Mouse (Mus musculus): ENCODE results near the gene Arhgap18. TPM values are rescaled to one million over a fixed set of nuclear protein-coding genes. Genes with fewer than 3 reads are reported as not detected.

Gene Arhgap18
- polyA plus RNA-seq, 2 experiments: 14.2 to 24.3 TPM

GRCm38 (mm10) chr10:26759469-26759868 lies 6.2 kb downstream of the Arhgap18 start:
- no peak for DNase-seq (ENCODE audit: low spot score)
- Histone ChIP-seq H3K4me1 (ENCODE audit: control insufficient read depth, insufficient read depth, low read length) (no peaks in the 10 kb centered on the region), H3K4me2 (replicated peaks; ENCODE audit: low read depth, low read length, severe bottlenecking) (no peak overlapping the region), H3K4me3 (replicated peaks; ENCODE audit: low read length) (no peak overlapping the region), H3K27me3 (ENCODE audit: control insufficient read depth, insufficient read depth, low read length) (no peaks in the 10 kb centered on the region), H3K9ac (ENCODE audit: low read depth, low read length, severe bottlenecking) (no peak overlapping the region), H3K27ac (replicated peaks; ENCODE audit: low read depth, low read length) (no peak overlapping the region), H3K36me3 (ENCODE audit: control insufficient read depth, insufficient read depth, low read length) (no peaks in the 10 kb centered on the region), H3K9me3 (ENCODE audit: control insufficient read depth, low read length) (no peaks in the 10 kb centered on the region)
- ATAC-seq (ENCODE audit: low FRiP score, low read depth): no peak
- 23% methylated on average over 6 of the region's 6 CpGs for WGBS
- no peak for TF ChIP-seq POLR2A (IDR thresholded peaks at IDR 0.05; ENCODE audit: borderline replicate concordance, extremely low read depth, insufficient read depth, insufficient read length)

DNA sequence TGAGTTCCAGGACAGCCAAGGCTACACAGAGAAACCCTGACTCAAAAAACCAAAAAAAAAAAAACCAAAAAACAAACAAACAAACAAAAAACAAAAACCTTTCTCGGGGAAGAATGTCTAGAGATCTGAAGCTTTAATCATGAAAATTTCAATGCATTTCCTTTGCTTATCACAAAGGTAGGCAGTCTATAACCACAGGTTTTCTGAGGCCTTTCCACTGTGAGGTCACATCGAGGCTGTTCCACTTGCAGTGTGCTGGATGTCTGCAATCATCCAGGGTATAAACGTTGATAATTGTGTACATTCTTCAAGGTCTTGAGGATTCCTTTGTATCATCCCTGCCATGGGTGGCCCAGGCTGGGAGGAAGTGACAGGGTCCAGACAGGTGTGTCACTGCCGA lies 7.9 kb downstream of the Arhgap18 start:
- no peak for ATAC-seq (ENCODE audit: low FRiP score, low read depth)
- Histone ChIP-seq H3K27ac (replicated peaks; ENCODE audit: low read depth, low read length) (no peak overlapping the region), H3K9ac (ENCODE audit: low read depth, low read length, severe bottlenecking) (no peak overlapping the region), H3K36me3 (ENCODE audit: control insufficient read depth, insufficient read depth, low read length) (no peaks in the 10 kb centered on the region), H3K4me1 (ENCODE audit: control insufficient read depth, insufficient read depth, low read length) (no peaks in the 10 kb centered on the region), H3K9me3 (ENCODE audit: control insufficient read depth, low read length) (no peaks in the 10 kb centered on the region), H3K4me2 (replicated peaks; ENCODE audit: low read depth, low read length, severe bottlenecking) (no peak overlapping the region), H3K4me3 (replicated peaks; ENCODE audit: low read length) (no peak overlapping the region), H3K27me3 (ENCODE audit: control insufficient read depth, insufficient read depth, low read length) (no peaks in the 10 kb centered on the region)
- TF ChIP-seq POLR2A (IDR thresholded peaks at IDR 0.05; ENCODE audit: borderline replicate concordance, extremely low read depth, insufficient read depth, insufficient read length): no peak
- DNase-seq (ENCODE audit: low spot score): no peak
- WGBS: 95% methylated on average over 4 of the region's 4 CpGs

DNA sequence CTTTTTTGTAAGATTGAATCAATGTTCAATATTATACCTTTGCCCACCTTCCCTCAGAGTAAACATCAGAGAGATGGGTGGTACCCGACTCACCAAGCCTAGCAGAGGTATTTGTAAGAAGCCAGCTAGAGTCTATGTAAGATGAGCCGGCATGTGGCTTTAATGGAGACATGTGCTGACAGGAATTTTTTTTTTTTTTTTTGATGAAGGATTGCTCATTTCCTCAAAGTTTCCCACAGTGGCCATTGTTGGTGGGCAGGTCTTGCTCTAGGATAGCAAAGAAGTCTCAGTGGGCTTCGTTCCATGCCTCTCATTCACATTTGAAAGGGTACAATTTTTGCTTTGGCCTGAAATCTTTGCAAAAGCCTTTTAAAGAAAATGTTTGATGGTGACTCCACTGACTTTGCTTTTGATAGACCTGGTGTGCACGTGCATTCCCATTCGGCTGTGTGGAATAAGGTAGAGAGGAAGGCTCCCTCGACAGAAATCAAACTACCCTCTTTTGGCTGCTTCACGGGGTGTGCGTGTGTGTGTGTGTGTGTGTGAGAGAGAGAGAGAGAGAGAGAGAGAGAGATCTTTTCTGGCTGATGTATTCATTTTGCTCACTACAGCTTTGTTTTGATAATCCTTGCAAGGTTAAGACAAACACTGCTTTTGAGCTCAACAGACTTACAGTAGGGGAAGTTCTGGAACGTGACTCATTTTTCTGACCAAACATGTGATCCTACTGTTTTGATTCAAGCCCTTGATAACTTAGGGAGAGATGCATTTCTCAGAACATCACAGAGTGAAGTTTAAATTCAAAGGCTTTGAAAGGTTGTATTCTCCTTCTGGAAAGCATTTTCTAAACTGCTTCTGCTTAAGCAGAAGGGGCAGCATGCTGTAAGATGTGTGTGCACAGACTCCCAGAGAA lies 9.0 kb downstream of the Arhgap18 start:
- DNase-seq (ENCODE audit: low spot score) (no peak), ATAC-seq (ENCODE audit: low FRiP score, low read depth) (no peak)
- Histone ChIP-seq H3K9ac (ENCODE audit: low read depth, low read length, severe bottlenecking) (no peak overlapping the region), H3K27me3 (ENCODE audit: control insufficient read depth, insufficient read depth, low read length) (no peaks in the 10 kb centered on the region), H3K36me3 (ENCODE audit: control insufficient read depth, insufficient read depth, low read length) (no peaks in the 10 kb centered on the region), H3K4me1 (ENCODE audit: control insufficient read depth, insufficient read depth, low read length) (no peaks in the 10 kb centered on the region), H3K9me3 (ENCODE audit: control insufficient read depth, low read length) (no peaks in the 10 kb centered on the region), H3K27ac (replicated peaks; ENCODE audit: low read depth, low read length) (no peak overlapping the region), H3K4me3 (replicated peaks; ENCODE audit: low read length) (no peak overlapping the region), H3K4me2 (replicated peaks; ENCODE audit: low read depth, low read length, severe bottlenecking) (no peak overlapping the region)
- 56% methylated on average over 9 of the region's 9 CpGs for WGBS
- TF ChIP-seq POLR2A (IDR thresholded peaks at IDR 0.05; ENCODE audit: borderline replicate concordance, extremely low read depth, insufficient read depth, insufficient read length): no peak

DNA sequence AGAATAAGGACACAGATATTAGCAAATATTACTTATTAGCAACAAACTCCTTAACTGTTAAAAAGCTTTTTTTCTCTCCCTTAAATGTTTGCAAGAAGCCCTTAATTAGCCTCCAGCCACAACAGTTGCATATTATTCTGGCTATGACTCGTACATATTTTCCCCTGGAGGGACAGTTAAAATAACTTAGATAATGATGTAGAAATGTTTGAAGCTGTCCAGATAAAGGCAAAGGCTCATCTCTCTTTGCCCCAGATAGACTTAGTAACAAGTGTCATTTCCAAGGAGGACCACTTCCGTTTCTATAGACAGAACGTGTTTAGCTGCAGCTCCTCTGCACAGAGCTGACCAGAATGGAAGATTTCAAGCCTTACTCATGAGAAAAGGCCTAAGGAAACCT lies 14.0 kb downstream of the Arhgap18 start:
- TF ChIP-seq POLR2A (IDR thresholded peaks at IDR 0.05; ENCODE audit: borderline replicate concordance, extremely low read depth, insufficient read depth, insufficient read length): no peak
- H3K27me3 ChIP-seq (ENCODE audit: control insufficient read depth, insufficient read depth, low read length): no peaks in the 10 kb centered on the region
- no peak overlapping the region for H3K4me2 ChIP-seq (replicated peaks; ENCODE audit: low read depth, low read length, severe bottlenecking)
- no peaks in the 10 kb centered on the region for H3K4me1 ChIP-seq (ENCODE audit: control insufficient read depth, insufficient read depth, low read length)
- ATAC-seq (ENCODE audit: low FRiP score, low read depth): no peak
- no peak overlapping the region for H3K9ac ChIP-seq (ENCODE audit: low read depth, low read length, severe bottlenecking)
- H3K9me3 ChIP-seq (ENCODE audit: control insufficient read depth, low read length): no peaks in the 10 kb centered on the region
- H3K36me3 ChIP-seq (ENCODE audit: control insufficient read depth, insufficient read depth, low read length): no peaks in the 10 kb centered on the region
- H3K4me3 ChIP-seq (replicated peaks; ENCODE audit: low read length): no peak overlapping the region
- no peak for DNase-seq (ENCODE audit: low spot score)
- H3K27ac ChIP-seq (replicated peaks; ENCODE audit: low read depth, low read length): no peak overlapping the region
- WGBS: 73% methylated on average over 3 of the region's 3 CpGs

- Histone ChIP-seq H3K27ac (replicated peaks; ENCODE audit: low read depth, low read length) (no peak overlapping the region), H3K36me3 (ENCODE audit: control insufficient read depth, insufficient read depth, low read length) (no peaks in the 10 kb centered on the region), H3K9me3 (ENCODE audit: control insufficient read depth, low read length) (no peaks in the 10 kb centered on the region), H3K4me2 (replicated peaks; ENCODE audit: low read depth, low read length, severe bottlenecking) (no peak overlapping the region), H3K27me3 (ENCODE audit: control insufficient read depth, insufficient read depth, low read length) (no peaks in the 10 kb centered on the region), H3K9ac (ENCODE audit: low read depth, low read length, severe bottlenecking) (no peak overlapping the region), H3K4me1 (ENCODE audit: control insufficient read depth, insufficient read depth, low read length) (peaks cover 5% of the 10 kb centered on the region), H3K4me3 (replicated peaks; ENCODE audit: low read length) (no peak overlapping the region)
- no peak for TF ChIP-seq POLR2A (IDR thresholded peaks at IDR 0.05; ENCODE audit: borderline replicate concordance, extremely low read depth, insufficient read depth, insufficient read length)
- ATAC-seq (ENCODE audit: low FRiP score, low read depth): no peak
- DNase-seq (ENCODE audit: low spot score): no peak
- 85% methylated on average over 2 of the region's 2 CpGs for WGBS
These were observed 15.7 kb downstream of the Arhgap18 start for GRCm38 (mm10) chr10:26768943-26769342.

All from limb, embryonic 14.5 days (tissue).